Mouse (Mus musculus) brown adipose tissue, adult 24 weeks (tissue): ENCODE results near the gene Sox12. TPM values are rescaled to one million over a fixed set of nuclear protein-coding genes. Genes with fewer than 3 reads are reported as not detected.
"Not testable (repeated sequence)": the region's sequence is repeated elsewhere in the genome, so short reads cannot be mapped to it uniquely, and the experiment has no call there.

Experiments used
- H3K27ac ChIP-seq: fragments of 200-500 bp; replicated peaks from 2 replicates; pipeline ENCODE4 v1.5.1; 2012; ENCODE audit warnings: low read depth, mild to moderate bottlenecking, low read length
- H3K4me1 ChIP-seq: fragments of 200-500 bp; 2 replicates; pipeline ENCODE4 v1.6.1; 2012; ENCODE audit warnings: low read length, mixed read lengths; ENCODE audit not compliant: control insufficient read depth, insufficient read depth, insufficient read length
- H3K4me3 ChIP-seq: fragments of 200-500 bp; 2 replicates; pipeline ENCODE4 v1.5.1; 2012; ENCODE audit warnings: low read depth, mild to moderate bottlenecking, low read length, moderate library complexity; ENCODE audit not compliant: insufficient read depth
- polyA plus RNA-seq: library from polyadenylated mRNA; stranded (reverse); fragments of >200 nt; gene quantifications from 2 replicates; pipeline ENCODE4 v1.2.4, GENCODE M21; 2012; ENCODE audit not compliant: missing spikeins, insufficient read depth, insufficient read length

Gene Sox12
- polyA plus RNA-seq, result 0.46 and 0.99 TPM in 2 replicates

DNA sequence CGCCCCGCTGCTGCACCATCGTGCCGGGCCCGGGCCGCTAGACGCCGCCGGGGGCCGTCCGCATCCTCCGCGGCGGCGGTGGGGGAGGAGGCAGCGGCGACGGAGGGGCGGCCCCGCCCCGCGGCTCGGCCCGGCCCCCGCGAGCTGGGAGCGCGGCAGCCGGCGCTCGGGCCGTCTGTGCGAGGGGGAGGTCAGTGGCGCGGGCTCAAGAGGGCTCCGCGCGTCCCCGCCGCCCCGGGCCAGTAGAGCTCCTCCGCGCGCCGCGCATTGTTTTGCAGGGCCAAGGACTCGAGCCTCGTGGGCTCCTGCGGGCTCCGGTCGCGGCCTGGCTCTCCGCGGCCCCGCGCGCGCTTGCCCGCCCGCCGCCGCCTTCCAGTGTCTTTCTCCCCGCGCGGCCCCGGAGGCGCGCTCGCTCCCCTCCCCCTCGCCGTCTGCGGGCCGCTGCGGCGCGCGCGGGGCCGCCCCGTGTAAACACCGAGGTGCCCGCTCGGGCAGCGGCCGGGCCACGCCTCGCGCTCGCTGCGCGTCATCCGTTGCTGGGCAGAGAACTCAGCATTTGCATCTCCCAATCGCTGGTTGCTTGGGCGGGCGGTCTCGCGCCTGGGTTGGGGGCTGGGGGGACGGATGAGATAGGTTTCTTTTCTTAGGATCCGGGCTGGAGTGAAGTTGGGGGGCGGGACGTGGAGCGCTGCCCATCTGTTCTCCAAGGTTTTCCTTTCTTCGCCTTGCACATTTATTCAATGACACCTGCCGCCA lies at the start of gene Sox12:
TSS of gene Sox12 (minus strand) at position 384 of the 756 bp plus-strand sequence.
- Histone ChIP-seq H3K27ac (no peak within 1 kb of the TSS), H3K4me1 (no peaks in the 10 kb centered on the region), H3K4me3 (peak within 1 kb of the TSS; percentile 68)

DNA sequence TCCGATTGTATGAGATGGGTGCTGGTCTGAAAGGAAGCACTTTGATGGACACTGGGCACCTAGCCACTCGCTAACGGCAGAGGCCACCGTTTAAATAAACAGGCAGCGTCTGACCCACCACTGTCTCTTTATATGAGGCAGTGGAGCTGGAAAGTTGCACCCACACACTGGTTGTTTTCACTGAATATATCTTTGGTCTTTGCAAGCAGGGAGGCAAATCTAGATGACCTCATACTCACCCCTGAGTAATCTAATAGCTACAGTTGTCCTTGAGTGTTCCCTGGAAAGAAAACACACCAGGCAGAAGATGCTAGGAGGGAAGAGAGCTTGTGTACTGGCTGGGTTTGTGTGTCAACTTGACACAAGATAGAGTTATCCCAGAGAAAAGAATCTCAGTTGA lies 49.6 kb upstream of the Sox12 start:
- Histone ChIP-seq H3K4me1 (no peaks in the 10 kb centered on the region), H3K27ac (no peak overlapping the region), H3K4me3 (no peak overlapping the region)

- Histone ChIP-seq H3K27ac (no peak overlapping the region), H3K4me1 (no peaks in the 10 kb centered on the region), H3K4me3 (no peak overlapping the region)
Measured at GRCm38 (mm10) chr2:152446642-152447041, 48.8 kb upstream of the Sox12 start.

DNA sequence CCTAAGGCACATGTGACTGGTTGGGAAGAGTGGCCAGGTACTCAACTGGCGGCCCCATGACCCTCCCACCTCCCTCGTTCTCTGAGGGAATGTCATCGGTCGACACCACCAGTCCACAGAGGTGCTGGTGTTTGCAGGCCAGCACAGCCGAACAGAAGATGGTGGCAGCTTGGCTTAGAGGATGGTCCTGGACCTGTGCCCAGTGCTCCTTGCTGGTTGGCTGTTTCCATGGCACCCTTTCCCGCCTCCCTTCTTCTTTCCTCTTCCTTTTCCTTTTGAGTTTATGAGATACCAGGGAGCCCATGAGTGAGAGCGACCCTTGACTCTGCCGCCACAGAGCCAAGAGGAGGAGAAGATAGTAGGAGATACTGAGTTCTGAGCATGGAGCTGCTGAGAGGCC lies 45.4 kb upstream of the Sox12 start:
- H3K27ac ChIP-seq, result no peak overlapping the region
- H3K4me3 ChIP-seq, result no peak overlapping the region
- no peaks in the 10 kb centered on the region for H3K4me1 ChIP-seq

GRCm38 (mm10) chr2:152442322-152442721 lies 44.5 kb upstream of the Sox12 start:
- Histone ChIP-seq H3K27ac (no peak overlapping the region), H3K4me3 (no peak overlapping the region), H3K4me1 (no peaks in the 10 kb centered on the region)

DNA sequence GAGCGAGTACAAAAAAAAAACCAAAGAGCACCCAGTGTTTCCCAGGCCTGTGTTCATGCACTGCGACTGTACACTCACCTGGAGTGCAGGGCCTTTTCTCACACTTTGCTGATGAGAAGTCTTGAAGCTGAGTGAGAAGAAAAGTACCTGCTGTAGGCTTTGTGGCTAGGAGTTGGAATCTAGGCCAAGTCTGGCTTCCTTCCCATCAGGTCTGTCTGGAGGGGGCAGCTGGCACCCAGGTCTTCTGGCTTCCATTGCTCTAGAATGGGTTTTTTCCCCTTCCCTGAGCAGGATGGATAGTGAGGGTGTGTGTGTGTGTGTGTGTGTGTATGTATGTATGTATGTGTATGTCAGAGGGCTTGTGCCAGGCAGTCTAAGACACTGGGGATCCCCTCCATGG lies 42.0 kb upstream of the Sox12 start:
- Histone ChIP-seq H3K4me3 (no peak overlapping the region), H3K27ac (no peak overlapping the region), H3K4me1 (no peaks in the 10 kb centered on the region)

- H3K4me1 ChIP-seq, result no peaks in the 10 kb centered on the region
- no peak overlapping the region for H3K4me3 ChIP-seq
- H3K27ac ChIP-seq, result no peak overlapping the region
Measured at GRCm38 (mm10) chr2:152438963-152439362, 41.1 kb upstream of the Sox12 start.

- H3K4me3 ChIP-seq, result peak overlapping the region; percentile 32
- H3K4me1 ChIP-seq, result no peaks in the 10 kb centered on the region
- no peak overlapping the region for H3K27ac ChIP-seq
Measured at GRCm38 (mm10) chr2:152436983-152437860, 39.4 kb upstream of the Sox12 start.

GRCm38 (mm10) chr2:152436405-152436901 lies 38.6 kb upstream of the Sox12 start:
- Histone ChIP-seq H3K4me1 (no peaks in the 10 kb centered on the region), H3K27ac (no peak overlapping the region; the same call in 1 of the 2 replicates), H3K4me3 (no peak overlapping the region)

GRCm38 (mm10) chr2:152428481-152428880 lies 30.6 kb upstream of the Sox12 start:
- not testable (repeated sequence) for H3K4me1 ChIP-seq, H3K4me3 ChIP-seq, H3K27ac ChIP-seq

- Histone ChIP-seq H3K4me1 (no peaks in the 10 kb centered on the region), H3K4me3 (no peak overlapping the region), H3K27ac (no peak overlapping the region)
Measured at GRCm38 (mm10) chr2:152427493-152427892, 29.6 kb upstream of the Sox12 start.

- Histone ChIP-seq H3K27ac (no peak overlapping the region), H3K4me1 (peaks cover 6% of the 10 kb centered on the region), H3K4me3 (no peak overlapping the region)
Measured at GRCm38 (mm10) chr2:152415786-152416185, 17.9 kb upstream of the Sox12 start.

- Histone ChIP-seq H3K4me3 (peak within 1 kb of the TSS; percentile 91), H3K27ac (peak within 1 kb of the TSS; percentile 33; the same call in 1 of the 2 replicates), H3K4me1 (peaks cover 6% of the 10 kb centered on the region)
Measured at GRCm38 (mm10) chr2:152415287-152415686, 17.4 kb upstream of the Sox12 start, which contains the start of gene 6820408C15Rik. Gene 6820408C15Rik, plus strand, starts transcription at chr2:152415587.

- peaks cover 6% of the 10 kb centered on the region for H3K4me1 ChIP-seq
- peak within 1 kb of the TSS; percentile 33; the same call in 1 of the 2 replicates for H3K27ac ChIP-seq
- H3K4me3 ChIP-seq, result peak within 1 kb of the TSS; percentile 91
Measured at GRCm38 (mm10) chr2:152414591-152415165, 16.8 kb upstream of the Sox12 start, which contains the start of gene Zcchc3. Gene Zcchc3, minus strand, starts transcription at chr2:152415027.
